Mouse (Mus musculus) olfactory bulb, adult 2 months (tissue): ENCODE results near the gene Mcub.

ENCODE experiments used
- CTCF ChIP-seq: fragments of 200-500 bp; IDR thresholded peaks from 2 replicates; pipeline ENCODE4 v1.5.1; 2012; ENCODE audit warnings: low read depth, mild to moderate bottlenecking, low read length, moderate library complexity; ENCODE audit not compliant: insufficient read depth
- POLR2A ChIP-seq: fragments of 200-500 bp; IDR thresholded peaks from 2 replicates; pipeline ENCODE4 v1.6.1; 2012; ENCODE audit warnings: mild to moderate bottlenecking, low read depth, low read length, moderate library complexity; ENCODE audit not compliant: insufficient read depth

GRCm38 (mm10) chr3:129998001-129998400 is 28.0 kb upstream of the Mcub start:
- TF ChIP-seq CTCF (no peak), POLR2A (no peak)
